Mouse (Mus musculus): ENCODE measurements at regions not wholly inside any gene's neighbourhood (a gene's known extent, or its start where the extent isn't known, plus 50 kb on each side); places are given as distances from the start of the nearest gene placed in this dataset.

GRCm38 (mm10) chr13:83720883-83721371, 217.1 kb downstream of the Mef2c start:
- TF ChIP-seq CTCF (IDR thresholded peaks at IDR 0.05; ENCODE audit: low read depth) (no peak), EP300 (IDR thresholded peaks at IDR 0.05; ENCODE audit: low read depth) (no peak)

Data from heart, postnatal 0 days (tissue).